Mouse (Mus musculus) CH12.LX (cell line): ENCODE measurements around the gene Adam17.

Experiments used
- ELF1 ChIP-seq: IDR thresholded peaks from 2 replicates; pipeline ENCODE4 v1.6.1; 2014; ENCODE audit warnings: low read depth, mild to moderate bottlenecking, inconsistent platforms, low read length, improper control_type of control experiment
- JUND ChIP-seq: conservative IDR thresholded peaks from 2 replicates; pipeline ENCODE4 v1.6.1; 2011; ENCODE audit warnings: low read depth, low read length, improper control_type of control experiment

GRCm38 (mm10) chr12:21277352-21277864 lies 96.0 kb downstream of the Adam17 start:
- TF ChIP-seq ELF1, result no peak
- no peak for TF ChIP-seq JUND
